Mouse (Mus musculus): ENCODE measurements around the gene Mkks.

Mkks gene

DNA sequence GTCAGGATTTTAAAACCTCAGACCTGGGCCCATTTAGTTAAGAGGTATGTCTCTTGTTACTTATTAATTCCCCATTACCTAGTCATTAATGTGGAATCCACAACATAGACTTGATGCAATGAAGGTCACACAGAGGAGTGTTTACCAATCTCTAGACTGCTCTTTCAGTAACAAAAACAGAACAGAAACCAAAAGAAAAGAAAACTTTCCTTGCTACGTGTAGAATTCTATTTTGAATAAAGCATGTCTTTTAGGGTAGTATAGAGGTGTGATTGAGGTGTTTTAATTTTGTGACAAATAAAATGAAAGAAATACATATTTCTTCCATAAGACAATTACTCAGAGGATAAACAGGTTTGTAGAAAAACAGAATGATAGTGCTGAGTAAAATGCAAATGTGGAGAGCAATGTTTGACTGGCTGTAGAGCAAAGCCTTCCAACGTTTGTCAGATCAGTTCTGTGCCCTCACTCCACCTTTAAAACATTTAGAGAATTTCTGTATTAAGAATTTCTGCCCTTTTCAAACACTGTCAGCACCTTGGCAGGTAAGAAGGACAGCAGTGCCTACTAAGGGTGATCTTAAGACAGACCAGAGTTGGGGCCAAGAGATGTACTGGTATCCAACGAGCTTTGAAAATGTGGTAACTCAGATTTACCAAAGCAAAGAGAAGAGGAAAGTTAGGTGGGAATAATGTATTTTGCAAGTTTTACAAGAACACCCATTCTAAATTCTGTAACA lies 57.0 kb downstream of the Mkks start:
- no peak for DNase-seq

DNA sequence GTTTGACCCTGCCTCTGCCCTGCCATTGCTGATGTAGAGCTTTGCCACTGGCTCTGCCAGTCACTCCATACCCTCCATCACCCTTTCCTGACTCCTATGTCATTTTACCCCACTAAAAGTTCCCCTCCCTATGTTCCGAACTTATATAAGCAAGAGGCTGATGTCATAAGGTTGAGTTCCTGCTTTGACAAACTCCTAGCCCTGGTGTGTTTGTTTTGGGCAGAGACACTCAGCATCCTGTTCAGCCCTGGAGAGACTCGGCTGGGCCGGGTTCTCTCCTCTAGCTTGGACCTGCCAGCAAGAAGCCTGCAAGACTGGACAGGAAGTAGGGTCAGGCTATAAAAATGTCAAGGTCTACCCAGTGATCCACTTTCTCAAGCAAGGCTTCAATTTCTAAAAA lies 58.3 kb downstream of the Mkks start:
- no peak for DNase-seq

DNA sequence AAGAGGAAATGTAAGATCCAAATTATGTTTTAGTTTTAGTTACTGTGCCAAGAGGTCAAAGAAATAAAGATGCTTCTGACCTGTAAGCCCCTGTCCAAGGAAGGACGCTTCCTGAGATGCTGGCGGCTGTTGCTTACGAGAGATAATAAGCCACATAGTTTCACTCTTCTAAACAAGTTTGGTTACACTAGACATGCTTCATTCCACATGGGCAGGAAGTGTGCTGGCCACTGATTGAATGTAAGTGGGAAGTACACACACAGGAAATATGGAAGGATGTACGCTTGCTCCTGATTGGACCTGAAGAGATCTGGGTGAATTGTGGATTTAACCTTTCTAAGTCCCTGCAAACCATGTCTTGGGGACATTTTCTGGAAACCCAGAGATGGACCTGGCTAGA lies 63.6 kb downstream of the Mkks start:
- no peak for DNase-seq

Measured in cerebellum, adult 9-10 months (tissue).